Mouse (Mus musculus) forebrain, embryonic 12.5 days (tissue): ENCODE results near the gene Gda. TPM values are rescaled to one million over a fixed set of nuclear protein-coding genes. Genes with fewer than 3 reads are reported as not detected.

Source experiments
- ATAC-seq: fragments of 200-750 bp; cut with Nextera tagmentation; 2 replicates; pipeline ENCODE4 v1.8.0; 2017; ENCODE audit warnings: moderate TSS enrichment; ENCODE audit not compliant: low FRiP score
- H3K27ac ChIP-seq: fragments of 300-500 bp; sonication (generic); 2 replicates; pipeline ENCODE4 v1.5.1; 2016; ENCODE audit warnings: mild to moderate bottlenecking
- H3K27me3 ChIP-seq: fragments of 300-500 bp; sonication (generic); 2 replicates; pipeline ENCODE4 v1.6.1; 2016; ENCODE audit warnings: mild to moderate bottlenecking
- H3K36me3 ChIP-seq: fragments of 300-500 bp; sonication (generic); replicated peaks from 2 replicates; pipeline ENCODE4 v1.6.1; 2016; ENCODE audit warnings: mild to moderate bottlenecking
- H3K4me1 ChIP-seq: fragments of 300-500 bp; sonication (generic); 2 replicates; pipeline ENCODE4 v1.6.1; 2016
- H3K4me2 ChIP-seq: fragments of 300-500 bp; sonication (generic); 2 replicates; pipeline ENCODE4 v1.6.1; 2016; ENCODE audit warnings: mild to moderate bottlenecking, moderate library complexity
- H3K4me3 ChIP-seq: fragments of 300-500 bp; sonication (generic); replicated peaks from 2 replicates; pipeline ENCODE4 v1.5.1; 2016; ENCODE audit warnings: mild to moderate bottlenecking
- H3K9ac ChIP-seq: fragments of 300-500 bp; sonication (generic); 2 replicates; pipeline ENCODE4 v1.6.1; 2016; ENCODE audit warnings: mild to moderate bottlenecking
- H3K9me3 ChIP-seq: fragments of 300-500 bp; sonication (generic); 2 replicates; pipeline ENCODE4 v1.6.1; 2016
- WGBS: fragments of 180-500 bp; shearing (Covaris S2); methylation state at CpG from one replicate; pipeline ENCODE4 v1.1.7; 2016; 5-methylcytosine and 5-hydroxymethylcytosine counted together
- polyA plus RNA-seq: library from polyadenylated mRNA; unstranded; fragments of >200 nt; fragmentation: Nextera tagmentation; extraction: Ambion mirVana; gene quantifications from 2 replicates; pipeline ENCODE4 v1.2.1, GENCODE M21; 2016

The Gda gene
- polyA plus RNA-seq, 1 experiment from 2014 or later: 0.10 TPM

GRCm38 (mm10) chr19:21349634-21350033 is 123.6 kb downstream of the Gda start:
- WGBS: 88% methylated on average over 6 of the region's 6 CpGs
- Histone ChIP-seq H3K4me1 (no peaks in the 10 kb centered on the region), H3K36me3 (no peaks in the 10 kb centered on the region), H3K27ac (no peak overlapping the region), H3K27me3 (no peaks in the 10 kb centered on the region), H3K9ac (no peak overlapping the region), H3K9me3 (no peaks in the 10 kb centered on the region), H3K4me2 (no peak overlapping the region), H3K4me3 (no peak overlapping the region)
- ATAC-seq: no peak

DNA sequence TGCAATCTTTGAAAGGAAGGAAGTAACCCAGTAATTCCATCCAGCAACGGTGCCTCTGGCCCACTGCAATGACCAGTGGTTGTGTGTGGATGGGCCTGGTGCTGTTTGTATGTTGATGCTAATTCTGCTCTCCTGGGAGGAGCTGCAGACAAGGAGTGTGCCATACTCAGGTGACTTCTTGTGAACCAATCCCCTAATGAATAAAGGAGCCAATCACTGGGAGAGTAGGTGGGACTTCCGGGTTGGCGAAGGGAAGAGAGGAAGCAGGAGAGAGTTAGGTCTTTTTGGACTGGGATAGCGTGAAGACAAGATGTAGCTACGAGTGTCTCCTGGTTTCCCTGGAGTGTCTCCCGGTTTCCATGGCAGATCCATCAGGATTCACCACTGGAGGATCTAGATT is 126.6 kb downstream of the Gda start:
- no peak for ATAC-seq
- Histone ChIP-seq H3K9ac (no peak overlapping the region), H3K27me3 (no peaks in the 10 kb centered on the region), H3K9me3 (no peaks in the 10 kb centered on the region), H3K4me1 (no peaks in the 10 kb centered on the region), H3K36me3 (no peaks in the 10 kb centered on the region), H3K4me3 (no peak overlapping the region), H3K27ac (no peak overlapping the region), H3K4me2 (no peak overlapping the region)
- WGBS: 94% methylated on average over 6 of the region's 6 CpGs

Other genes with a start within 250 kb of the Gda start
- 150 and 152 TPM in 2 replicates for gene Zfand5, start 201.2 kb downstream of the Gda start, polyA plus RNA-seq
- gene 1110059E24Rik, start 179.5 kb upstream of the Gda start, polyA plus RNA-seq: 58.8 and 59.4 TPM in 2 replicates
- gene Abhd17b, start 179.7 kb upstream of the Gda start, polyA plus RNA-seq: 43.6 and 45.3 TPM in 2 replicates